Mouse (Mus musculus) liver, embryonic 16.5 days (tissue): Measurements from ENCODE around the gene Zfp597. TPM values are rescaled to one million over a fixed set of nuclear protein-coding genes. Genes with fewer than 3 reads are reported as not detected.
A peak's percentile ranks its signal among the peaks of the same experiment; 100 is the strongest.
"Not testable (repeated sequence)": the region's sequence is repeated elsewhere in the genome, so short reads cannot be mapped to it uniquely, and the experiment has no call there.

Experiments
- ATAC-seq: fragments of 200-750 bp; cut with Nextera tagmentation; 2 replicates; pipeline ENCODE4 v1.8.0; 2017; ENCODE audit warnings: low read depth, mild to moderate bottlenecking, moderate number of reproducible peaks, moderate library complexity
- H3K27ac ChIP-seq: fragments of 300-500 bp; sonication (generic); 2 replicates; pipeline ENCODE4 v1.5.1; 2014; ENCODE audit warnings: mild to moderate bottlenecking, low read length
- H3K27me3 ChIP-seq: fragments of 300-500 bp; sonication (generic); 2 replicates; pipeline ENCODE4 v1.6.1; 2014; ENCODE audit warnings: low read depth, low read length, mixed read lengths; ENCODE audit not compliant: control insufficient read depth, insufficient read depth
- H3K36me3 ChIP-seq: fragments of 300-500 bp; sonication (generic); 2 replicates; pipeline ENCODE4 v1.6.1; 2014; ENCODE audit warnings: mild to moderate bottlenecking; ENCODE audit not compliant: control insufficient read depth, insufficient read depth
- H3K4me1 ChIP-seq: fragments of 300-500 bp; sonication (generic); 2 replicates; pipeline ENCODE4 v1.6.1; 2014; ENCODE audit warnings: low read depth, low read length, mixed read lengths; ENCODE audit not compliant: control insufficient read depth
- H3K4me2 ChIP-seq: fragments of 300-500 bp; sonication (generic); 2 replicates; pipeline ENCODE4 v1.6.1; 2014; ENCODE audit warnings: low read depth, low read length, mixed read lengths
- H3K4me3 ChIP-seq: fragments of 300-500 bp; sonication (generic); 2 replicates; pipeline ENCODE4 v1.5.1; 2014; ENCODE audit warnings: low read depth, mild to moderate bottlenecking, low read length
- H3K9ac ChIP-seq: fragments of 300-500 bp; sonication (generic); 2 replicates; pipeline ENCODE4 v1.6.1; 2014; ENCODE audit warnings: low read depth, low read length
- H3K9me3 ChIP-seq: fragments of 300-500 bp; sonication (generic); replicated peaks from 2 replicates; pipeline ENCODE4 v1.6.1; 2016; ENCODE audit warnings: low read length; ENCODE audit not compliant: control insufficient read depth
- WGBS: fragments of 180-500 bp; shearing (Covaris S2); extraction: QIAGEN DNeasy Blood & Tissue Kit; methylation state at CpG from one replicate; pipeline ENCODE4 v1.1.7; 2014; ENCODE audit not compliant: insufficient replicate concordance; 5-methylcytosine and 5-hydroxymethylcytosine counted together
- polyA plus RNA-seq: library from polyadenylated mRNA; unstranded; fragments of >200 nt; fragmentation: Nextera tagmentation; extraction: Ambion mirVana; gene quantifications from 2 replicates; pipeline ENCODE4 v1.2.1, GENCODE M21; 2015

Zfp597 gene
- polyA plus RNA-seq, 1 experiment from 2014 or later = 2.2 TPM

- H3K36me3 ChIP-seq = no peaks in the 10 kb centered on the region
- H3K4me2 ChIP-seq = no peak overlapping the region
- 74% methylated on average over 4 of the region's 4 CpGs for WGBS
- no peak overlapping the region for H3K27ac ChIP-seq
- H3K27me3 ChIP-seq = no peaks in the 10 kb centered on the region
- H3K4me3 ChIP-seq = no peak overlapping the region
- no peak for ATAC-seq
- H3K9me3 ChIP-seq = no peaks in the 10 kb centered on the region
- H3K9ac ChIP-seq = no peak overlapping the region
- H3K4me1 ChIP-seq = peaks cover 16% of the 10 kb centered on the region
Measured at GRCm38 (mm10) chr16:3876346-3876745, 8.0 kb downstream of the Zfp597 start.

- peak within 1 kb of the TSS; percentile 69 for H3K4me3 ChIP-seq
- 6% methylated on average over 47 of the region's 47 CpGs for WGBS
- peak; percentile 92 for ATAC-seq
- H3K27ac ChIP-seq = 0 out of 2 replicates have a peak within 1 kb of the TSS, but pooled peaks have one; percentile 3
- H3K9me3 ChIP-seq = no peaks in the 10 kb centered on the region
- no peaks in the 10 kb centered on the region for H3K27me3 ChIP-seq
- H3K4me1 ChIP-seq = peaks cover 19% of the 10 kb centered on the region
- peak within 1 kb of the TSS; percentile 60 for H3K9ac ChIP-seq
- H3K36me3 ChIP-seq = peaks cover 3% of the 10 kb centered on the region; the same call in 1 of the 2 replicates
- H3K4me2 ChIP-seq = peak within 1 kb of the TSS; percentile 81
Measured at GRCm38 (mm10) chr16:3872216-3873047, 11.9 kb downstream of the Zfp597 start, which contains the start of gene Naa60. Naa60 (plus strand) TSS chr16:3872375.

GRCm38 (mm10) chr16:3871815-3872214 lies 12.5 kb downstream of the Zfp597 start:
- peaks cover 19% of the 10 kb centered on the region for H3K4me1 ChIP-seq
- no peak for ATAC-seq
- 3% methylated on average over 16 of the region's 16 CpGs for WGBS

GRCm38 (mm10) chr16:3859254-3859653 lies 25.1 kb downstream of the Zfp597 start:
- Histone ChIP-seq H3K4me1 (no peaks in the 10 kb centered on the region), H3K27ac (no peak overlapping the region), H3K9me3 (no peaks in the 10 kb centered on the region), H3K36me3 (no peaks in the 10 kb centered on the region; the same call in none of the 2 replicates), H3K27me3 (no peaks in the 10 kb centered on the region), H3K4me3 (no peak overlapping the region), H3K4me2 (no peak overlapping the region), H3K9ac (no peak overlapping the region)
- no peak for ATAC-seq
- 31% methylated on average over 4 of the region's 4 CpGs for WGBS

More at GRCm38 (mm10) chr16:3871815-3872214, 12.5 kb downstream of the Zfp597 start:
- H3K36me3 ChIP-seq = peaks cover 3% of the 10 kb centered on the region; the same call in 1 of the 2 replicates
- no peaks in the 10 kb centered on the region for H3K9me3 ChIP-seq
- H3K4me3 ChIP-seq = peak overlapping the region; percentile 69
- no peaks in the 10 kb centered on the region for H3K27me3 ChIP-seq
- H3K9ac ChIP-seq = peak overlapping the region; percentile 60
- no peak overlapping the region for H3K27ac ChIP-seq
- H3K4me2 ChIP-seq = peak overlapping the region; percentile 81

GRCm38 (mm10) chr16:3855776-3856175 lies 28.6 kb downstream of the Zfp597 start:
- Histone ChIP-seq H3K4me3 (no peak overlapping the region), H3K36me3 (no peaks in the 10 kb centered on the region; the same call in 1 of the 2 replicates), H3K9me3 (no peaks in the 10 kb centered on the region), H3K27me3 (no peaks in the 10 kb centered on the region), H3K9ac (no peak overlapping the region), H3K27ac (no peak overlapping the region), H3K4me2 (no peak overlapping the region), H3K4me1 (no peaks in the 10 kb centered on the region; the same call in 1 of the 2 replicates)
- 21% methylated on average over 1 of the region's 1 CpGs for WGBS
- ATAC-seq = no peak

GRCm38 (mm10) chr16:3854437-3855182 lies 29.8 kb downstream of the Zfp597 start:
- H3K9ac ChIP-seq = no peak overlapping the region
- no peaks in the 10 kb centered on the region for H3K36me3 ChIP-seq
- H3K27ac ChIP-seq = no peak overlapping the region
- H3K9me3 ChIP-seq = no peaks in the 10 kb centered on the region
- no peak overlapping the region for H3K4me2 ChIP-seq
- ATAC-seq = no peak
- no peak overlapping the region for H3K4me3 ChIP-seq
- H3K27me3 ChIP-seq = no peaks in the 10 kb centered on the region
- no peaks in the 10 kb centered on the region; the same call in 1 of the 2 replicates for H3K4me1 ChIP-seq
- WGBS = 68% methylated on average over 11 of the region's 11 CpGs

- H3K27ac ChIP-seq = no peak overlapping the region
- peaks cover 4% of the 10 kb centered on the region for H3K4me1 ChIP-seq
- H3K27me3 ChIP-seq = no peaks in the 10 kb centered on the region
- no peak overlapping the region for H3K9ac ChIP-seq
- WGBS = 59% methylated on average over 12 of the region's 12 CpGs
- H3K36me3 ChIP-seq = no peaks in the 10 kb centered on the region
- no peak for ATAC-seq
- no peak overlapping the region for H3K4me3 ChIP-seq
- H3K4me2 ChIP-seq = no peak overlapping the region
- H3K9me3 ChIP-seq = no peaks in the 10 kb centered on the region
Measured at GRCm38 (mm10) chr16:3852586-3852985, 31.8 kb downstream of the Zfp597 start.

- not testable (repeated sequence) for ATAC-seq
Measured at GRCm38 (mm10) chr16:3851301-3851700, 33.1 kb downstream of the Zfp597 start.

More at GRCm38 (mm10) chr16:3851301-3851700, 33.1 kb downstream of the Zfp597 start:
- H3K4me1 ChIP-seq = peaks cover 12% of the 10 kb centered on the region
- not testable (repeated sequence) for H3K4me2 ChIP-seq, H3K27ac ChIP-seq, H3K9me3 ChIP-seq, H3K9ac ChIP-seq, H3K4me3 ChIP-seq, H3K36me3 ChIP-seq, H3K27me3 ChIP-seq
- 79% methylated on average over 13 of the region's 13 CpGs for WGBS
